Mouse (Mus musculus): ENCODE data around the gene Rcan3. TPM values are rescaled to one million over a fixed set of nuclear protein-coding genes. Genes with fewer than 3 reads are reported as not detected.

The Rcan3 gene
- polyA plus RNA-seq, 1 experiment from 2014 or later: 8.0 TPM

DNA sequence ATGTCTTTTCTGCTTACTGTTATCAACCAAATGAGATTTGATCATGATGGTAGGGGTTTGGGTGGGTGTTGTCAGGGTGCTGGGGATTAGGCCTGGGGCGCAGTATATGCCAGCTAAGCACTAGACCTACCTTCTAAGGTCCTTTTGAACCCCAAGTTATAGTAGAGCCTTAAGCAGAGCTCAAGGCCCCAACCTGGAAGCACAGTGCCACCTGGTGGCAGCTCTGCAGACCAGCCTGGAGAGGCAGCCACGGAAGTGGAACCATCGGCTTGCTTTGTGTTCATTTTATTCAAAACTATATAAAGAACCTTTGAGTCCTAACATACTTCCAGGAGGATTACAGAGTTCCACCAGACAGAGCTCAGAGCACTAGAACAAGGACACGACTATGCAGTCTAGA, 22.0 kb downstream of the Rcan3 start:
- no peak for ATAC-seq (ENCODE audit: extremely low read depth, insufficient number of reproducible peaks, low FRiP score, low TSS enrichment)
- 30% methylated on average over 4 of the region's 4 CpGs for WGBS
- no peak overlapping the region for H3K27ac ChIP-seq (replicated peaks)
- H3K27me3 ChIP-seq (replicated peaks): no peaks in the 10 kb centered on the region
- no peak overlapping the region for H3K4me3 ChIP-seq
- H3K36me3 ChIP-seq: peaks cover 30% of the 10 kb centered on the region
- H3K9me3 ChIP-seq: no peaks in the 10 kb centered on the region
- no peak overlapping the region for H3K4me2 ChIP-seq
- H3K4me1 ChIP-seq: no peaks in the 10 kb centered on the region
- no peak overlapping the region for H3K9ac ChIP-seq

DNA sequence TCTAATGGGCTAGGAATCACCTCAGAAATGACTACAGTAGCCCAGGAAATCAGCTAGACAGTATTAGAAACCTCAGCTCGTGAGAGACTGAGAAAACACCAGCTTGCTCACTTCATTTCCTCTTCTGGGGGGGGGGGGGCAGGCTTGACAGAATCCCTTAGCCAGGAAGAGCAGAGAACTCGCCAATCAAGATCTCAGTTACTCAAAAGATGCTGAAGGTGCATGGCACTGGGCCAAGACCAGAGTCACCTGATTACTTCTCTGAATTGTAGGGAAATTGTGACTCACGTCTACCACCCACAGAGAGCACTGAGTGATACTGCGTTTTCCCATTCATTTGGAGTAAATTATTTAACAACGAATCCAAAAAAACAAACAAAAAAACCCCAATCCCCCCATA, 27.5 kb downstream of the Rcan3 start:
- Histone ChIP-seq H3K4me1 (no peaks in the 10 kb centered on the region), H3K9me3 (no peaks in the 10 kb centered on the region), H3K27me3 (replicated peaks) (no peaks in the 10 kb centered on the region), H3K27ac (replicated peaks) (no peak overlapping the region), H3K4me3 (no peak overlapping the region), H3K9ac (no peak overlapping the region), H3K4me2 (no peak overlapping the region), H3K36me3 (no peaks in the 10 kb centered on the region; the same call in 1 of the 2 replicates)
- no peak for ATAC-seq (ENCODE audit: extremely low read depth, insufficient number of reproducible peaks, low FRiP score, low TSS enrichment)
- 48% methylated on average over 5 of the region's 5 CpGs for WGBS

DNA sequence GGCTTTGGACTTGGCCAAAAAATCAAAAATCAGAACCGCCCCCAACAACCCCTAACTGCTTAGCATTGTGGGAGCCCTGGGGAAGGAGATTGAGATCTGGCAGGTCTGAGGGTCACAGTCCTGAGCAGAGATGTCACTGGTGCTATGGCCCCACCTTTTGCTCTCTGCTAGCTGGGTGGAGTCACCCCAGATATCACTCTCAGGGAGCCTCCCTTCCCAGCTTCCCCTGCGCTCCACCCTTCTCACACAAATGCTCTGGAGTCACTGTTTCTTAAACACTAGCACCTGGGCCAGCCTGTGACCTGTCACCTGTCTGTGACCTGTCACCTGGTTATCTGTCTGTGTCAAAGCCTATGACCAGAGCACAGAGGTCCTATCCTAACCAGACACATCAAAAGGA, 28.7 kb downstream of the Rcan3 start:
- H3K27me3 ChIP-seq (replicated peaks): 0 out of 2 replicates have a peak, but pooled peaks cover 4% of the 10 kb centered on the region
- H3K4me1 ChIP-seq: no peaks in the 10 kb centered on the region
- H3K9me3 ChIP-seq: no peaks in the 10 kb centered on the region
- no peaks in the 10 kb centered on the region for H3K36me3 ChIP-seq
- H3K27ac ChIP-seq (replicated peaks): no peak overlapping the region
- H3K4me3 ChIP-seq: no peak overlapping the region
- no peak overlapping the region for H3K4me2 ChIP-seq
- ATAC-seq (ENCODE audit: extremely low read depth, insufficient number of reproducible peaks, low FRiP score, low TSS enrichment): no peak
- WGBS: 91% methylated on average over 2 of the region's 2 CpGs
- H3K9ac ChIP-seq: no peak overlapping the region

DNA sequence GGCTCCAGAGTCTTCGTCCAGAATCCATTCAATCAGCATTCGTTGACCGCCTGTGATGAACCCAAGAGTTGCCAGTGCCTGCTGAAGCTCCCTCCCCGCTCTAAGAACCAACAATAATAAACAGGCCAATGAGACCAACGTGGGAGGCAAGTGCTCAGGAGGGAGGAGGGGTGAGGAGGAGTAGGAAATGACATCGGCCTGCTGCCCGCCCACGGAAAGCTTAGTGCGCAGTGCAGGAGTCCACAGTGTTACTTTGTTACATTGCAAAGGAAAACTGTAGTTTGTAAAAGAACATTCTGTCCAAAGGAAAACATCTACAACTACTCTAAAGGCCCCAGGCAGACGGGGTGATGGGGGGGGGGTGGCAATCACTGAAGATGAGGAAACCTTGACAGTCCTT, 29.6 kb downstream of the Rcan3 start:
- H3K4me3 ChIP-seq: no peak overlapping the region
- 60% methylated on average over 10 of the region's 10 CpGs for WGBS
- H3K4me2 ChIP-seq: no peak overlapping the region
- peaks cover 11% of the 10 kb centered on the region for H3K27me3 ChIP-seq (replicated peaks)
- no peak overlapping the region for H3K9ac ChIP-seq
- no peaks in the 10 kb centered on the region for H3K9me3 ChIP-seq
- H3K27ac ChIP-seq (replicated peaks): no peak overlapping the region
- no peak for ATAC-seq (ENCODE audit: extremely low read depth, insufficient number of reproducible peaks, low FRiP score, low TSS enrichment)
- H3K4me1 ChIP-seq: no peaks in the 10 kb centered on the region
- no peaks in the 10 kb centered on the region for H3K36me3 ChIP-seq

DNA sequence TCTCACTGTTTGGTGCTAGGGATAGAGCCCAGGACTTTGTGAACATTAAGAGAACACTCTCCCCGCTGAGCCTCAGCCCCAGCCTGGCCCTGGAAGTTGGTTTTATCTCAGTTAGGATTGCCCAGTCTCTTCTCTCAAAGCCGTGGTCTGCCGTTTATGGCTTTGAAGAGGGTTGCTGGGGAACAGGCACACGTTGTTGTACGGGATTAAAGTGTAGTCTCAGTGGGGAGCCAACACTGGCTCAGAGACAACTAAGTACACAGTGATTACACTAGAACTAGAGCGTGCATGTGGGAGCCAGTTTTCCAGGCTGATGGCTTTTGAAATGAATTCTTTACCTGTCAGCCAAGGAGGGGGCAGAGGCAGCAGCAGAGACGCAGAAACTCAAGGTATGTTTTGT, 31.8 kb downstream of the Rcan3 start:
- WGBS: 31% methylated on average over 7 of the region's 7 CpGs
- Histone ChIP-seq H3K4me1 (peaks cover 13% of the 10 kb centered on the region), H3K9me3 (no peaks in the 10 kb centered on the region), H3K36me3 (no peaks in the 10 kb centered on the region), H3K27ac (replicated peaks) (no peak overlapping the region), H3K4me3 (no peak overlapping the region), H3K9ac (no peak overlapping the region), H3K27me3 (replicated peaks) (peaks cover 33% of the 10 kb centered on the region), H3K4me2 (no peak overlapping the region)
- ATAC-seq (ENCODE audit: extremely low read depth, insufficient number of reproducible peaks, low FRiP score, low TSS enrichment): no peak

DNA sequence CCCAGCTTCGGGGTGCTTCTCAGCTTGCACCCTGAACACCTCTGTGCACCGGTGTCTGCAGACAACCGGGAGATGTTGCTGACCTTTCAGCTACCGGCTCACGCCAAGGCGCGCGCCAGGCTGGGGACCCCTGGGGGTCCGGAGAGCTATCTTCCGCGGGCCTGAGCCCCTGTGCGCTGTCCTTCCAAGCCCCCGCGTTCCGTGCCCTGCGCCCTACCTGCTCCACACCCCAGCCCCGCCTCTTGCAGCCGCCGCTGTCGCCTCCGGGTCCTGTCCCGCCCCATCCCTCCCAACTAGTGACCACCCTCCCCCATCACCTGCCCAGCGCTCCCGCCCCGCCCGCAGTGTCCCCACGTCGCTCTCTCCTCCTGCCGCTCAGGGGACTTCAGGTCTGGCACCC, 35.7 kb downstream of the Rcan3 start, which contains the start of gene Ncmap:
Gene Ncmap (minus strand): TSS at position 237 of the 400 bp plus-strand sequence.
- Histone ChIP-seq H3K4me3 (peak within 1 kb of the TSS; percentile 56), H3K27me3 (replicated peaks) (peaks cover 57% of the 10 kb centered on the region), H3K4me1 (peaks cover 13% of the 10 kb centered on the region), H3K9me3 (peaks cover 6% of the 10 kb centered on the region; the same call in 1 of the 2 replicates), H3K4me2 (peak within 1 kb of the TSS; percentile 92), H3K27ac (replicated peaks) (no peak within 1 kb of the TSS), H3K36me3 (no peaks in the 10 kb centered on the region), H3K9ac (peak within 1 kb of the TSS; percentile 69)
- 2% methylated on average over 27 of the region's 29 CpGs for WGBS
- no peak for ATAC-seq (ENCODE audit: extremely low read depth, insufficient number of reproducible peaks, low FRiP score, low TSS enrichment)

DNA sequence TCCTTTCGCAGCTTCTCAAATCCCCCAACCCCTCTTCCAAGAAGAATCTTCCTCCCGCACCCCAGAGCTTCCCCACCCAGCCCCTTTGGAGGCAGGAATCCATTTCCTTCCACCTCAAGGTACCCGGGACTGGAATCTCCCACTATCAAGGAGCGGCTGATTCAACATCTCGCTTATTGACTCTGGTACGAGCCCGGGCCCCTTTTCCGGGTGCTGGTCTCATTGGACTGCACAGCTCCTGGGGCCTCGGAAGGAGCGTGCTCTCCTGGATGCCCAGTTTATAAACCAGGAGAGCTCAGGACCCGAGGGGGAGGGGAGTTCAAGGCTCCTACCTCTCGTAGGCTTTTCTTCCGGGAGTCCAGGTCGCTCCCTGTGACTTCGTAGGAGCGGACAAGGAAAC, 36.1 kb downstream of the Rcan3 start:
- no peak for ATAC-seq (ENCODE audit: extremely low read depth, insufficient number of reproducible peaks, low FRiP score, low TSS enrichment)
- H3K4me1 ChIP-seq: peaks cover 13% of the 10 kb centered on the region
- H3K27me3 ChIP-seq (replicated peaks): peaks cover 57% of the 10 kb centered on the region
- WGBS: 5% methylated on average over 16 of the region's 16 CpGs
- H3K9ac ChIP-seq: peak overlapping the region; percentile 69
- peak overlapping the region; percentile 92 for H3K4me2 ChIP-seq
- H3K4me3 ChIP-seq: peak overlapping the region; percentile 56
- no peaks in the 10 kb centered on the region for H3K36me3 ChIP-seq
- no peak overlapping the region for H3K27ac ChIP-seq (replicated peaks)
- H3K9me3 ChIP-seq: peaks cover 6% of the 10 kb centered on the region; the same call in 1 of the 2 replicates

DNA sequence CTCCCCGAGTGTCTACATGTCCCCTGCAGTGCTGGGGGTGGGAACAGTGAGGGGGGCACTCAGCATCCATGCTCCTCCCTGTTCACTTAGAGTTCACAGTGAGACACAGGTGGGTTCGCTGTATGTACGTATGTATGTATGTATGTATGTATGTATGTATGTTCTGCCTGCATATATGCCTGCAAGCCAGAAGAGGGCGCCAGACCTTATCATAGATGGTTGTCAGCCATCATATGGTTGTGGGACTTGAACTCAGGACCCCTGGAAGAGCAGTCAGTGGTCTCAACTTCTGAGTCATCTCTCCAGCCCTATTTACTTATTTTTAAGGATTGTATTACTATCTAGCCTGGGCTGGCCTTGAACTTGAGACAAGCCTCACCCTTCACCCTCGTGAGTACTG, 37.4 kb downstream of the Rcan3 start:
- ATAC-seq (ENCODE audit: extremely low read depth, insufficient number of reproducible peaks, low FRiP score, low TSS enrichment): no peak
- H3K27me3 ChIP-seq (replicated peaks): peaks cover 61% of the 10 kb centered on the region
- no peak overlapping the region for H3K27ac ChIP-seq (replicated peaks)
- WGBS: 85% methylated on average over 5 of the region's 5 CpGs
- H3K4me3 ChIP-seq: no peak overlapping the region
- H3K4me2 ChIP-seq: no peak overlapping the region
- H3K4me1 ChIP-seq: peaks cover 13% of the 10 kb centered on the region
- H3K9ac ChIP-seq: no peak overlapping the region
- H3K36me3 ChIP-seq: no peaks in the 10 kb centered on the region
- peaks cover 6% of the 10 kb centered on the region; the same call in 1 of the 2 replicates for H3K9me3 ChIP-seq

DNA sequence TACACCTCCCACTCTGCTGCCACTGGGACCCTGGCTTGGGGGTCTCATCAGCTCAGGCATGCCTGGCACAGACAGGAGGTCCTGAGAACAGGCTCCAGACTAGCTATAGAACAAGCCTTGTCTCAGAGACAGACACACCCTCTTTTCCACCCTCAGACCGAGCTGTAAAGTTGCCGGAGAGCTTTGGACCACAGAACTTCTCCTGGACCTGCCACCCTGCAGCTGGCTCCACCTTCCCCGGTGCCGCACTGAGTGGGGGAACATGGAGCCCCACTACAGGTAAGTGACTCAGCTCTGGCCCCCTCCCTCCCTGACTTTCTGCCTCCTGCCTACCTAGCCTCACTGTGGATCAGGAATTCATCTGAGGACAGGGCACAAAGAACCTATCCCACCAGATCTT, 38.3 kb downstream of the Rcan3 start:
- no peak overlapping the region for H3K9ac ChIP-seq
- no peak overlapping the region for H3K4me3 ChIP-seq
- ATAC-seq (ENCODE audit: extremely low read depth, insufficient number of reproducible peaks, low FRiP score, low TSS enrichment): no peak
- no peak overlapping the region for H3K4me2 ChIP-seq
- 81% methylated on average over 4 of the region's 4 CpGs for WGBS
- no peak overlapping the region for H3K27ac ChIP-seq (replicated peaks)
- peaks cover 6% of the 10 kb centered on the region; the same call in 1 of the 2 replicates for H3K9me3 ChIP-seq
- peaks cover 13% of the 10 kb centered on the region for H3K4me1 ChIP-seq
- H3K36me3 ChIP-seq: no peaks in the 10 kb centered on the region
- peaks cover 59% of the 10 kb centered on the region for H3K27me3 ChIP-seq (replicated peaks)

DNA sequence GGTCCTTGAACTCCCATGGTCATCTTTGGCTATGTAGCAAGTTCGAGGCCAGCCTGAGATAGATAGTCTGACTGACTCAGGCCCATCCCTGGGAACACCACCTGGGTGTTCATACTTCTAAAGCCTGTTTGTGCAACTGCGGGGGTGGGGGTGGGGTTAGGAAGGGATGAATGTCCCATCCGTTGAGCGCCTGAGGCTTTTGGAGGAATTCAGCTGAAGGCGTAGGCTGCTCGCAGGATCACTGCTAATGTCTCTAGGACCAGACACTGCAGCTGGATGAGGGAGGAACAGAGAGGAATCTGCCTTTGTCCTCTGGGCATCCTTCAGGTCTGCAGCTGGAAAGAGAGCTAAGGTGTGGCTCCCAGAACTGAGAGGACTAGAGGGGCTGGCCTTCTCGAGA, 39.0 kb downstream of the Rcan3 start:
- Histone ChIP-seq H3K9me3 (peaks cover 6% of the 10 kb centered on the region; the same call in 1 of the 2 replicates), H3K27me3 (replicated peaks) (peaks cover 56% of the 10 kb centered on the region), H3K36me3 (no peaks in the 10 kb centered on the region), H3K9ac (no peak overlapping the region), H3K4me1 (peaks cover 13% of the 10 kb centered on the region), H3K27ac (replicated peaks) (no peak overlapping the region), H3K4me2 (no peak overlapping the region), H3K4me3 (no peak overlapping the region)
- 76% methylated on average over 7 of the region's 7 CpGs for WGBS
- ATAC-seq (ENCODE audit: extremely low read depth, insufficient number of reproducible peaks, low FRiP score, low TSS enrichment): no peak

DNA sequence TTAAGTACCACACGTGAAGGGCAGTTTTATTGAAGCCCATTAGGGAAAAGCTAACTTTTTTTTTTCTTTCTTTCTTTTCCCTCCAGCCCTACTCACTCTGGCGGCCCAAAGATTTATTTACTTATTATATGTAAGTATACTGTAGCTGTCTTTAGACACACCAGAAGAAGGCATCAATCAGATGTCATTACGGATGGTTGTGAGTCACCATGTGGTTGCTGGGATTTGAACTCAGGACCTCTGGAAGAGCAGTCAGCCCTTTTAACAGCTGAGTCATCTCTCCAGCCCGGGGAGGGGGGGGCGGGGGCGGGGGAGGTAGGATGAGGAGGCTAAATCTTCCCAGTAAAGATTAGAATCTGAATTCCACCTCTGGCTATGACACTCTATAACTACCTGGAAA, 40.3 kb downstream of the Rcan3 start:
- Histone ChIP-seq H3K4me1 (peaks cover 12% of the 10 kb centered on the region), H3K9me3 (peaks cover 6% of the 10 kb centered on the region; the same call in 1 of the 2 replicates), H3K9ac (no peak overlapping the region), H3K27me3 (replicated peaks) (peaks cover 43% of the 10 kb centered on the region), H3K27ac (replicated peaks) (no peak overlapping the region), H3K4me2 (no peak overlapping the region), H3K36me3 (no peaks in the 10 kb centered on the region), H3K4me3 (no peak overlapping the region)
- no peak for ATAC-seq (ENCODE audit: extremely low read depth, insufficient number of reproducible peaks, low FRiP score, low TSS enrichment)
- 58% methylated on average over 6 of the region's 6 CpGs for whole genome bisulfite sequencing

DNA sequence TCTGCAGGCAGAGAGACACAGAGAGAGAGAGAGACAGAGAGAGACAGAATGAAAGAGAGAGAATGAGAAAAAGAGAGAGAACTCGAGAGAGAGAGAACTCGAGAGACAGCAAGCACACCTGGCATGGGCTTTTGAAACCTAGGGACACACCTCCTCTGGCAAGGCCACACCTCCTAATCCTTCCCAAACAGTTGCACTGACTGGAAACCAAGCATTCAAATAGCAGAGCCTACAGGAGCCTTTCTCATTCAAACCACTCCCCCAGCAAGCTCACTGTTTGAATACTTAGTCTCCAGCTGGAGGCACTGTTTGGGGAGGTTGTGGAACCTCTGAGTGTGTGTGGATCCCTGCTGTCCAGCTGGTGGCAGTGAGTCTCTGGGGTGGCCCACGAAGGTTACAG, 40.9 kb downstream of the Rcan3 start:
- WGBS: 87% methylated on average over 3 of the region's 3 CpGs
- H3K4me1 ChIP-seq: peaks cover 6% of the 10 kb centered on the region
- H3K36me3 ChIP-seq: no peaks in the 10 kb centered on the region
- no peak overlapping the region for H3K27ac ChIP-seq (replicated peaks)
- H3K9me3 ChIP-seq: peaks cover 6% of the 10 kb centered on the region; the same call in 1 of the 2 replicates
- H3K27me3 ChIP-seq (replicated peaks): peaks cover 37% of the 10 kb centered on the region
- no peak overlapping the region for H3K9ac ChIP-seq
- H3K4me3 ChIP-seq: no peak overlapping the region
- H3K4me2 ChIP-seq: no peak overlapping the region
- ATAC-seq (ENCODE audit: extremely low read depth, insufficient number of reproducible peaks, low FRiP score, low TSS enrichment): no peak

Measured in heart, embryonic 13.5 days (tissue).